Mouse (Mus musculus) stomach, postnatal 0 days (tissue): Measurements from ENCODE around the gene Celf1.

ENCODE experiments used
- CTCF ChIP-seq: IDR thresholded peaks from 2 replicates; pipeline ENCODE4 v1.5.1; 2016; ENCODE audit warnings: antibody characterized with exemption, low read depth, mild to moderate bottlenecking, moderate library complexity
- EP300 ChIP-seq: optimal IDR thresholded peaks from 2 replicates; pipeline ENCODE3; 2016; ENCODE audit warnings: antibody characterized with exemption

DNA sequence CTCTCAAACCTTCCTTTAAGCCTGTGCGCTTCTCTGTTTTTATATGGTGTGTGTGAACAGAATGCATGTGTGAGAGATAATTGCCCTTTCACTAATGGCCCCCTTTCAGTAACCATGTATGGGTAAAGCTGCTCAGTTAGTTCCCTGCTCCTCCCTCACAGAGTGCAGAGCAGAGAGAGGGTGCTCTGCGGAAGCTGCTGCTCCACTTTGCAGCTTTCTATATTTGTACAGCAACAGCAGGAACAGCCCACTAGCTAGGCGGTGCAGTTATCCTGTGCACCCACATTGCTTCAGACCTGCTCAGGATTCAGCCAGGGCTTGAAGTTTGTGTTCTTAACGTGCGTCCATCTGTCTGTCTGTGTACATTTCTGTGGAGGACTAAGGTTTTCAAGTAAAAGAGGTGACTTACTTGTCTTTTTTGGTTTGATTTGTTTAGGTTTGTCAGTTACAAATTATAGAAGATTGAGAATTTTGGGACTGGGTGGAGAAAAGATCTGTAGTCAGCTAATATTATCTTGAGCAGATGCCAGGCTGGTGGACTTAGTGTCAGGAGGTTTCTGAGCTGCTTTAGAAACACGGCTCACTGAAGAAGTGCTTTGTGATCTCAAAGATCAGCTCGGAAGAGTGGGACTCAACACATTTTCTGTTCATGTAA, 24.8 kb downstream of the Celf1 start:
- TF ChIP-seq CTCF (peak; percentile 33), EP300 (no peak)
